Mouse (Mus musculus): Measurements from ENCODE around the gene Cog4. TPM values are rescaled to one million over a fixed set of nuclear protein-coding genes. Genes with fewer than 3 reads are reported as not detected.

The Cog4 gene
- polyA plus RNA-seq (2012; rRNA removed) (41.2 and 44.5 TPM in 2 replicates), polyA plus RNA-seq (2014; fragmentation: Nextera tagmentation; extraction: Ambion mirVana) (65.5 and 75.4 TPM in 2 replicates)

- Histone ChIP-seq H3K27ac (replicated peaks; ENCODE audit: low read depth, low read length) (peak within 1 kb of the TSS; percentile 81), H3K4me1 (ENCODE audit: control insufficient read depth, insufficient read depth, low read length) (peaks cover 17% of the 10 kb centered on the region), H3K4me2 (replicated peaks; ENCODE audit: low read depth, low read length, severe bottlenecking) (peak within 1 kb of the TSS; percentile 87), H3K9ac (ENCODE audit: low read depth, low read length, severe bottlenecking) (peak within 1 kb of the TSS; percentile 97), H3K27me3 (ENCODE audit: control insufficient read depth, insufficient read depth, low read length) (no peaks in the 10 kb centered on the region), H3K4me3 (replicated peaks; ENCODE audit: low read length) (peak within 1 kb of the TSS; percentile 98), H3K9me3 (ENCODE audit: control insufficient read depth, low read length) (no peaks in the 10 kb centered on the region), H3K36me3 (ENCODE audit: control insufficient read depth, insufficient read depth, low read length) (peaks cover 53% of the 10 kb centered on the region)
- peak; percentile 86; the same call in 1 of the 2 replicates for TF ChIP-seq POLR2A (IDR thresholded peaks at IDR 0.05; ENCODE audit: borderline replicate concordance, extremely low read depth, insufficient read depth, insufficient read length)
- ATAC-seq (ENCODE audit: low FRiP score, low read depth) (peak; percentile 91), DNase-seq (ENCODE audit: low spot score) (peak; percentile 78)
- under 1% methylated on average over 53 of the region's 53 CpGs for WGBS
Measured at GRCm38 (mm10) chr8:110846405-110847170, at the start of gene Cog4, which contains the start of gene Sf3b3. TSS of gene Cog4 (plus strand) at chr8:110846600. TSS of gene Sf3b3 (minus strand) at chr8:110846787.

DNA sequence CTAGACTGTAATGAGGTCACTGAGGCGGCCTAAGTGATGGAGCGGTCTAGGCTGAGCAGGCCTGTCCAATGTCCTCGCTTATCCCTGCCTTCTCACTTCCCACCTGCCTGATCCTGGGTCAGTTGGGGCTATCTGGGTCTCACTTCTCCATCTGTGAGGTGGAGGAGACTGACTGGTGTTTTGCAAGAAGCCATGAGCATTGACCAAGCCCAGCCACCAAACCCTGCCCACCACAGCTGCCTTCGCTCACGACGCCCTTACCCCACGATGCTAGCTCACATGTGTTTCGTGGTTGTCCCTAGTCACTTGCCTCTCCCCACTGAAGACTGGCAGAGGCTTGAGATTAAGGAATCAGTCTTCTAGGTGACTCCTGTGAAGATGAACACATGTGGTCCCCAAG lies 49.3 kb upstream of the Cog4 start:
- Histone ChIP-seq H3K27me3 (ENCODE audit: control insufficient read depth, insufficient read depth, low read length) (no peaks in the 10 kb centered on the region), H3K4me2 (replicated peaks; ENCODE audit: low read depth, low read length, severe bottlenecking) (no peak overlapping the region), H3K4me3 (replicated peaks; ENCODE audit: low read length) (no peak overlapping the region), H3K27ac (replicated peaks; ENCODE audit: low read depth, low read length) (no peak overlapping the region), H3K9ac (ENCODE audit: low read depth, low read length, severe bottlenecking) (no peak overlapping the region), H3K36me3 (ENCODE audit: control insufficient read depth, insufficient read depth, low read length) (no peaks in the 10 kb centered on the region), H3K9me3 (ENCODE audit: control insufficient read depth, low read length) (no peaks in the 10 kb centered on the region), H3K4me1 (ENCODE audit: control insufficient read depth, insufficient read depth, low read length) (peaks cover 6% of the 10 kb centered on the region; the same call in 1 of the 2 replicates)
- ATAC-seq (ENCODE audit: low FRiP score, low read depth) (no peak), DNase-seq (ENCODE audit: low spot score) (no peak)
- no peak for TF ChIP-seq POLR2A (IDR thresholded peaks at IDR 0.05; ENCODE audit: borderline replicate concordance, extremely low read depth, insufficient read depth, insufficient read length)
- WGBS: 89% methylated on average over 8 of the region's 8 CpGs

DNA sequence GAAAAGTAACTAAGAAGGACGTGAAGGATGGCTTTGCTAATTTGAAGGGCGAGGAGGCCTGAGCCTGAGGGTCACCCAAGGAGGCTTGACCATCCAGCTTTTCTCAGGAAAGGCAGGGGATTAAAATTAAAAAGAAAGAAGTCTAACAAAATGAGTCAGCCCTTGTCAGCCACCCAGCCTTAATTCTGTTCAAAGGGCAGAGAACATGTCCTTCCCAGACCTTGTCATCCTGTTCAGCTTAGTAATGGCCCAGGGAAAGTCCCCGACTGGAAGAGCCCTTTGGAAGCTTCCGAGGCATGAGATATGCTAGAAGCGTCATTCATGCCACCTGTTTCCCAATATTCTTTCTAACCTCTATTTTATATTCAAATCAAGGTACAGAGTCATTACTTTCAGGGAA lies 43.4 kb upstream of the Cog4 start:
- DNase-seq (ENCODE audit: low spot score): no peak
- Histone ChIP-seq H3K27me3 (ENCODE audit: control insufficient read depth, insufficient read depth, low read length) (no peaks in the 10 kb centered on the region), H3K4me1 (ENCODE audit: control insufficient read depth, insufficient read depth, low read length) (no peaks in the 10 kb centered on the region), H3K9me3 (ENCODE audit: control insufficient read depth, low read length) (no peaks in the 10 kb centered on the region), H3K4me3 (replicated peaks; ENCODE audit: low read length) (no peak overlapping the region), H3K36me3 (ENCODE audit: control insufficient read depth, insufficient read depth, low read length) (no peaks in the 10 kb centered on the region), H3K9ac (ENCODE audit: low read depth, low read length, severe bottlenecking) (no peak overlapping the region), H3K4me2 (replicated peaks; ENCODE audit: low read depth, low read length, severe bottlenecking) (no peak overlapping the region), H3K27ac (replicated peaks; ENCODE audit: low read depth, low read length) (no peak overlapping the region)
- ATAC-seq (ENCODE audit: low FRiP score, low read depth): no peak
- no peak for TF ChIP-seq POLR2A (IDR thresholded peaks at IDR 0.05; ENCODE audit: borderline replicate concordance, extremely low read depth, insufficient read depth, insufficient read length)
- 85% methylated on average over 5 of the region's 5 CpGs for WGBS

GRCm38 (mm10) chr8:110803856-110804255 lies 42.5 kb upstream of the Cog4 start:
- H3K9me3 ChIP-seq (ENCODE audit: control insufficient read depth, low read length): no peaks in the 10 kb centered on the region
- no peak for DNase-seq (ENCODE audit: low spot score)
- no peak for TF ChIP-seq POLR2A (IDR thresholded peaks at IDR 0.05; ENCODE audit: borderline replicate concordance, extremely low read depth, insufficient read depth, insufficient read length)

GRCm38 (mm10) chr8:110804825-110805514 lies 41.4 kb upstream of the Cog4 start:
- WGBS: 47% methylated on average over 2 of the region's 3 CpGs
- no peak overlapping the region for H3K4me3 ChIP-seq (replicated peaks; ENCODE audit: low read length)

More at GRCm38 (mm10) chr8:110803856-110804255, 42.5 kb upstream of the Cog4 start:
- H3K4me1 ChIP-seq (ENCODE audit: control insufficient read depth, insufficient read depth, low read length): 0 out of 2 replicates have a peak, but pooled peaks cover 6% of the 10 kb centered on the region
- no peaks in the 10 kb centered on the region for H3K36me3 ChIP-seq (ENCODE audit: control insufficient read depth, insufficient read depth, low read length)
- ATAC-seq (ENCODE audit: low FRiP score, low read depth): no peak
- no peak overlapping the region for H3K4me3 ChIP-seq (replicated peaks; ENCODE audit: low read length)
- no peak overlapping the region for H3K9ac ChIP-seq (ENCODE audit: low read depth, low read length, severe bottlenecking)
- 75% methylated on average over 9 of the region's 9 CpGs for WGBS
- H3K27me3 ChIP-seq (ENCODE audit: control insufficient read depth, insufficient read depth, low read length): no peaks in the 10 kb centered on the region
- no peak overlapping the region for H3K27ac ChIP-seq (replicated peaks; ENCODE audit: low read depth, low read length)
- H3K4me2 ChIP-seq (replicated peaks; ENCODE audit: low read depth, low read length, severe bottlenecking): no peak overlapping the region

More at GRCm38 (mm10) chr8:110804825-110805514, 41.4 kb upstream of the Cog4 start:
- ATAC-seq (ENCODE audit: low FRiP score, low read depth) (no peak), DNase-seq (ENCODE audit: low spot score) (no peak)
- Histone ChIP-seq H3K9ac (ENCODE audit: low read depth, low read length, severe bottlenecking) (no peak overlapping the region), H3K9me3 (ENCODE audit: control insufficient read depth, low read length) (no peaks in the 10 kb centered on the region), H3K27me3 (ENCODE audit: control insufficient read depth, insufficient read depth, low read length) (no peaks in the 10 kb centered on the region), H3K4me2 (replicated peaks; ENCODE audit: low read depth, low read length, severe bottlenecking) (no peak overlapping the region), H3K4me1 (ENCODE audit: control insufficient read depth, insufficient read depth, low read length) (0 out of 2 replicates have a peak, but pooled peaks cover 7% of the 10 kb centered on the region), H3K36me3 (ENCODE audit: control insufficient read depth, insufficient read depth, low read length) (peaks cover 7% of the 10 kb centered on the region), H3K27ac (replicated peaks; ENCODE audit: low read depth, low read length) (no peak overlapping the region)
- TF ChIP-seq POLR2A (IDR thresholded peaks at IDR 0.05; ENCODE audit: borderline replicate concordance, extremely low read depth, insufficient read depth, insufficient read length): no peak

All from limb, embryonic 14.5 days (tissue).